Mouse (Mus musculus): ENCODE measurements around the gene Nsun4.

DNA sequence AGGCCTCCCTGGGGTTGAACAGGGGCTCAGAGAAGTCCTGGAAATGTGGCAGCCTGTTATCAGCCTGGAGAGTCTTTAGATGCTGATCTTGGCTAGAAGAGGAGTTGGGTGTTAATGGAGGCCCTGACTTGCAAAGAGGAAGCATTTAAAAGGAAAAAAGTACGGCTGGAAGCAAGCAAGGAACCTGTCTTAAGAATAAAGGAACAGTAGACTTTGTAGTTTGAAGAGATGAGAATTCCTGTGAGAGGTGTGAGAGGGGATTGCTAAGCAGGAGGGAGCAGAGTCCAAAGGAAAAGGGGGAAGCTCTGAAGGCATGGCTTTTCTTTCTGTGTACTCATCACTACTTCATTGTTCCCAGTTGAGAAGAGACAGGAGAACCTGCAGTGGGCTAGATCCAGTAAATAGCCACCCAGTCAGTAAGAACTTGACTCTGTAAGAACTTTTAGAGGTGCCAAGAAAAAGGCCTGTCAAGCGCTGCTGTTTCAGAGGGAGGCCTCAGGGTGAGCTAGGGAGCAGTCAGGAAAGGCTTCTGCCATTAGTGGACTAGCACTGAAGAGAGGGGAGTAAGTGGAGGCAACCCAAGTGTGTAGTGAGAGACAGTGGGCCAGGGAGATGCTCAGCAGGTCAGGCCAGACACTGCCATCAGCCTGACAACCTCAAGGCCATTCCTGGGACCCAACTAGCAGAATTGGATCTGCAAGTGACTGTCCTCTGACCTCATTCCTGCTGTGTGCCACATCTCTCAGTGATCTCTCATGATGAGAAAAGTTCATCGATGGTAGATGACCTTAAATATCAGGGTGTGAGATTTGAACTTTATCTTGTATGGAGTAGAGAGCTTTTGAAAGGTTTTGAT, 23.8 kb upstream of the Nsun4 start:
- TF ChIP-seq CTCF (IDR thresholded peaks at IDR 0.05; ENCODE audit: borderline replicate concordance, control insufficient read depth, extremely low read depth, insufficient read depth, low read length, poor library complexity) (no peak), POLR2A (IDR thresholded peaks at IDR 0.05; ENCODE audit: control insufficient read depth, extremely low read depth, insufficient read depth, low read length, poor library complexity) (no peak)
